Mouse (Mus musculus): ENCODE data around the gene Slc25a11.
A peak's percentile ranks its signal among the peaks of the same experiment; 100 is the strongest.

Slc25a11 gene

DNA sequence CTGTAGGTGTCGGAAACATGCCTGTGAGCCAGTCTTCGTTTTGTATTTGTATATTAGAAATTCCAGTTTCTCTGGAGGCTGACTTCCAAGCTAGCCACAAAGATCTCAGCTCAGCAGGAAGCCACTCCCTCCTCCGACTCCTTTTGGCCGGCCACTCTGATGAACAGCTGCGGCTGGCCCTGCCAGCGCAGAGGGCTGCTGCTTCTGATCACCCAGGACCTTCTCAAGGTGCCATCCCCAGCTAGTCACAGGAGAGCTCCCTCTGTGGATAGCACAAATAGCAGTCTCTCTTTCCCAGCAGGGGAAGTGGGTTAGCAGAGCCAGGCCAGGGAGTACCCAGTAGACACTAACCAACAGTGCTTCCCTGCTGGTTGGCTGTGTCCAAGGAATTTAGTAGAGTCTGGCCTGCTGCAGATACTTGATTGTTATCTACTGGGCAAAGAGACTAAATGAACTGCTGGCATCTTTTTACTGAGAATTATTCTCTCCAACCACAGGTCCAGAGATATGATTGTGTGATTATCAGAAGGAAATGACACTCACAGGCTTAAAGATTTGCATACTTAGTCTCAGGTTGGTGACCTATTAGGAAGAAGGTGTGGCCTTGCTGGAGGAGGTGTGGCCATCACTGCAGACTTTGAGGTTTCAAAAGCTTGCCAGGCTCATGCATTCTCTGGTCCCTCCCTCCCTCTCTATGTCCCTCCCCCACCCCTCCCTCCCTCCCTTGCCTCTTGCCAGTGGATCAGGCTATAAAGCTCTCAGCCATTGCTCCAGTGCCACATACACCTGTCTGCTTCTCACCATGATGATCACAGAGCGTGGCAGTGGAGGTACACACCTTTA, 25.1 kb downstream of the Slc25a11 start:
- peak; percentile 77 for DNase-seq (ENCODE audit: low read depth, low spot score)

- DNase-seq (ENCODE audit: low read depth, low spot score): no peak
Measured at GRCm38 (mm10) chr11:70619101-70619500, 28.2 kb downstream of the Slc25a11 start, which contains the start of gene Chrne. Gene Chrne (minus strand): TSS chr11:70619216.

DNA sequence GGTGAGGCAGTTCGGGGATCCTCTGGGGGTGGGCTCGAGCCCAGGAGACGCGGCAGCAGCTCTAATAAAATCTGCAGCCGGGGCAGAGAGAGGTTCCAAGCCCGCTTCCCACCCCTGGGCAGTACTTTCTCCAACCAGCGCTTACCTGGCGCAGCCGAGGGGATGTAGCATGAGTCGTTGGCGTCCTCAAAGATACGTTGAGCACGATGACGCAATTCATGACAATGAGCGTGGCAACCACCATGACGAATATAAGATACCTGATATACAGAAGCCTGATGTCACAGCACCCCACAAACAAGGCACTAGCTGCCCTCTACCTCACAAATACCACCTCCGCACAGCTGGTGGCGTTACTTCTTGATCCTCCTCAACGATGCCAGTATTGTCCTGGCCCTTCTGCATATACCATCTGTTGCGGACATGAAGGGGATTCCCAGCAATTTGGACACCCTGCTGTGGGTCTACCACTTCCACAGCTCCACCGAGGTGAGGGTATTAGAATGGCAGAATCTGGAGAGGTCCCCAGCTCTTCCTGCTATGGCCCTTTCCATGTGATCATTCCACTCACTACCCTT, 31.7 kb downstream of the Slc25a11 start, which contains the start of gene 4930544D05Rik:
Gene 4930544D05Rik, plus strand, starts transcription at position 333 of the 578 bp plus-strand sequence.
- no peak for DNase-seq (ENCODE audit: low read depth, low spot score)

- peak; percentile 76 for DNase-seq (ENCODE audit: low read depth, low spot score)
Measured at GRCm38 (mm10) chr11:70615074-70615473, 32.2 kb downstream of the Slc25a11 start.

GRCm38 (mm10) chr11:70612505-70612904, 34.8 kb downstream of the Slc25a11 start:
- DNase-seq (ENCODE audit: low read depth, low spot score): no peak

GRCm38 (mm10) chr11:70610752-70611151, 36.5 kb downstream of the Slc25a11 start:
- DNase-seq (ENCODE audit: low read depth, low spot score): no peak

- DNase-seq (ENCODE audit: low read depth, low spot score): peak; percentile 73
Measured at GRCm38 (mm10) chr11:70608381-70609066, 38.8 kb downstream of the Slc25a11 start.

GRCm38 (mm10) chr11:70607611-70608010, 39.7 kb downstream of the Slc25a11 start:
- no peak for DNase-seq (ENCODE audit: low read depth, low spot score)

DNA sequence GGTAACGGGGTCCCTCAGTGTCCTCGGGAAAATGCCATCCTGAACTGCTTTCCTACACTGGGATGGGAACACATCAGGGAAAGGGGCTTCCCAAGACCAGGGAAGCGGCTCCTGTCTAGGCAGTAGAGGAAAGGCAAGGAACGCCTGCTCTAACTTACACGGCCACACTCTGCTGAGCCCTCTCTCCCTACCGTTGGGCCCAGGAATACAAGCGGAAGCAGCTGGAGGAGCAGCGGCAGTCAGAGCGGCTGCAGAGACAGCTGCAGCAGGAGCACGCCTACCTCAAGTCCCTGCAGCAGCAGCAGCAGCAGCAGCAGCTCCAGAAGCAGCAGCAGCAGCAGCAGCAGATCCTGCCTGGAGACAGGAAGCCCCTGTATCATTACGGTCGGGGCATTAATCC, 40.6 kb downstream of the Slc25a11 start:
- no peak for DNase-seq (ENCODE audit: low read depth, low spot score)

GRCm38 (mm10) chr11:70605024-70605566, 42.2 kb downstream of the Slc25a11 start:
- peak; percentile 64 for DNase-seq (ENCODE audit: low read depth, low spot score)

DNA sequence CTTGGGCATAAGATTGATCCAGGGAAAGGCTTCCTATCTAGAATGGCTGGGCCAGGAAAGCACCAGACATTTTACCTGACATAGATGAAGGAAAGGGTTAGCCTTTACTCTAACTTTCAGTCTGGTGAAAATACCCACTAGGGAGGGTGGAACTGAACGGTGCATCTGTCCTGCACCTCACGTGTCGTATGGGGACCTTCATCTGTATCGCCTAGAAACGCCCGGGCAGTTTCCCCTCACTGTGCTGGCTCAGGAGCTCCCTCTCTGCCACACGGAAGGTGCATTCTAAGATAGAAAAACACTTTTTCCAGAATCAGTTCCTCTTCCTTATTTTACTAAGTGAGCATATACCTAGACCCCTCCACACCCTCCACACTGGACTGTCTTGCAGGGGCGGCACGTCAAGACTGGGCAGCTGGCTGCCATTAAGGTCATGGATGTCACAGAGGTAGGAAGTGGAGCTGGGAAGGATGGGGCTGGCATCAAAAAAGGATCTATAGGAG, 48.8 kb downstream of the Slc25a11 start:
- DNase-seq (ENCODE audit: low read depth, low spot score): no peak

DNA sequence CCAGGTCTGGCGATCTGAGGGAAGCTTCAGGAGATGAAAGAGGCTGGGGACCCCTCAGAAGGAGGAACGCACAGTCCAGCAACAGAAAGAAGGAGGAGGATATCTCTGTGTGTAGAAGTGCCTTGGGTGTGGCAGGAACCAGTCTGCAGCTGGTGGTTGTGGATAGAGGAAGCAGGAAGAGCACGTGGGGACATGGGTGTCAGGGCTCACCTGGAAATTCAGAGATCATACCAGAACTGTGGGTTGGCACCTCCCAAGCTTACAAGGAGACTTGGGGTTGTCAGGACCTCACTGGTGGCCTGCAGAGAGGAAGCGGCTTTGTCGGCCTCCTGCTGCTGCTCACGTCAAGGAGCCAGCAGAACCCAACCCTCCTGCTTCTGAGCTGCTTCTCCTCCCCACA, 50.0 kb downstream of the Slc25a11 start:
- no peak for DNase-seq (ENCODE audit: low read depth, low spot score)

DNA sequence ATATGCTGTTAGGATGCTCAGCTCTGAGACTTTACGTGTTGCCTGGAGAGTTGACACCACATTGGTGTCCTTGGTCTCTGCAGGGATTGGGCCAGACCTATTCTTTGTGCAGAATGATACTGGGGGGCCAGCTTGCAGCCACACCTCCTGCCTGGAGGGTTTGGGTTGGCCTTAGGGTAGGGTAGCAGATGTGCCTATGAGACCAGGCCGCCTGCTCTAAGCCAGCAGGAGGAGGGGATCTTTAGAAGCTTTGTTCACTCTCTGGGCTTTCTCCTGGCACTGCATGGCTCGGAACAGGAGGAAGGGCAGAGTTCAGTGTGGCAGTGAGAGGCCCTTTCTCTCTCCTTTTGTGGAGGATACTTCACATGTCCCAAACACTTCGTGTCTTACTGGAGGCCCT, 51.2 kb downstream of the Slc25a11 start:
- DNase-seq (ENCODE audit: low read depth, low spot score): no peak

DNA sequence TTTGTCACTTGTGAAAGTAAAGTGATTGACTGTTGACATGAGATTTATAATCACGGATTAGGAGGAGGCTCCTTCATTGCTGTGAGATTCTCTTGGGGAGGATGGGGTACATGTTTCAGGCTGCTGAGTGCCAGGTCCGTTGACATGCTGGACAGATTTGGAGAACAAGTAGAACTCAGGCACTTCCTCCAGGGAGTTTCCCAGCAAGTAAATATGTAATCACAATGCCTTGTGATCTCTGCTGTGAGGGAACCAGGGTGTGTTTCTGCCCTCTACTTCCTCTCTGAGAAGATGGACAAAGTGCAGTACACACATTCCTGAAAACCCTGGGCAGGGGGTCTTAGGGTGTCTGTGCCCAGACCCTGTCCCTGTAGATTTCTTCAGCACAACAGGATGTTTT, 51.6 kb downstream of the Slc25a11 start:
- DNase-seq (ENCODE audit: low read depth, low spot score): no peak

DNA sequence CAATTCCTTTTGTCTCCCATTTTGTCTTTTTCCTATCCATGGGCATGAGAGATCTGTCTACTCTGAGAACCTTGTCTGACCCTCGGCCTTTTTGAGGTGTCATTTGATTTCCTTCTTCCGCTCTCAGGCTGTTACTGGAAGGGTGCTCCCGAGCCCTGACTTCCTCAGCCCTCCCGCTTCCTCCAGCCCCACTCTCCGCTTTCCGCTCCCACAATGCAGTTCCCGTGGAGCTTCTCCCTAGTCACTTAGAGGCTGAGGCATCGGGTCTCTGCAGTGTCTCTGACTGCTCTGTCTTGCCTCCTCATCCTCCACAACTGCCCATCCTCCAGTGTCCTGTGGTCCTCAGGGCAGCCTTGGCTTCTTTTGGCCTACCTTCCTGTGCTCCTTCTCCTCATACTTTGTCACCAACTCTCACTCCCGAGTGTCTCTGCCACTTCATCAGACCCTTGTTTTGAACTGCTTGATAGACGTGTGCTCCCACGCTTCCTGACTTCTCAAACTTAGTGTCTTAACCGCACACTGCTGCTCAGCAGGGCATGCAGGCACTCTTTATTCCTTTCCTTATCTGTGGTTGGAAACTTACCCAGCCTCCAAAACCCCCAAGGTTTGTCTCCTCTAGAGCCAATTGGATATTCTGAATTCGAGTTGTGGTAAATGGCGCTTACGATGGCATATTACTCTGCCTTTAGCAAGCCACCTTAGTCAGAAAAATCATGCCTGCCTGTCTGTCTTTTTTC, 52.9 kb downstream of the Slc25a11 start:
- DNase-seq (ENCODE audit: low read depth, low spot score): no peak
